Mouse (Mus musculus): Measurements from ENCODE around the gene Olfr1380.
"Not testable (repeated sequence)": the region's sequence is repeated elsewhere in the genome, so short reads cannot be mapped to it uniquely, and the experiment has no call there.

The Olfr1380 gene

DNA sequence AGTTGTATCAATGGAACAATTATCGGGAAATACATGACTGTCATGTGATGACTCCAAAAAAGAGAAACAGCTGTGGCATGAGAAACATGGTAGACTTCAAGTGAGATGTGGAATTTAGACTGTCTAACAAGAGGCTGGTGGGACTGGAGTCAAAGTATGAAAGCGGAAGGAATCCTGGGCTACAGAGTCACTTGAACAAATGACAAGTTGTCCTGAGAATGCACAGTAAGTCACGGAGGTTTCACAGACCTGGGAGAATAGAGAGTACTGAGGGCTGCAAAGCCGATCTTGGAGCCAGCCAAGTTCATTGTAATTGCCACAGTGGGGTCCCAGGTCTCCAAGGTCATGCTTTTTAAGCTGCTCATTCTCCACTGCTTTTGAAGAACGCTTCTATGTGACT is at the start of gene Olfr1380:
Olfr1380 (plus strand) TSS at position 301 of the 400 bp plus-strand sequence.
- DNase-seq: not testable (repeated sequence)

DNA sequence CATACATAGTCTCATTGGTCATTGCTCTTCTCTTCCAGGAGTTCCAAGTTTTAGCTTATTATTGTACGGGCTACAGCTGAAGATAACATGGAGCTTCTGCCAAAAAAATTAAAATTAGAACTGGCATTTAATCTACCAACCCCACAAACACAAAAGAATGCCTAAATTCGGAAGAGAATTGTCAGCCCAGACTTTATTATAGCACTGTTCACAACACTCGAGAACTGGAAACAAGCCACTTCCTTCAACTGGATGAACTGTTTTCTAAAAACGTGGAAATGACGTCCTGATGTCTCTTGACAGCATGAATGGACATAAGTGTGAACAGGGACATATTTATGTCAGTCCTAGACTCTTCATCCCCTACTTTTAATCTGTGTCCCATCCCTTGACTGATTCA is 38.6 kb upstream of the Olfr1380 start:
- DNase-seq: no peak

DNA sequence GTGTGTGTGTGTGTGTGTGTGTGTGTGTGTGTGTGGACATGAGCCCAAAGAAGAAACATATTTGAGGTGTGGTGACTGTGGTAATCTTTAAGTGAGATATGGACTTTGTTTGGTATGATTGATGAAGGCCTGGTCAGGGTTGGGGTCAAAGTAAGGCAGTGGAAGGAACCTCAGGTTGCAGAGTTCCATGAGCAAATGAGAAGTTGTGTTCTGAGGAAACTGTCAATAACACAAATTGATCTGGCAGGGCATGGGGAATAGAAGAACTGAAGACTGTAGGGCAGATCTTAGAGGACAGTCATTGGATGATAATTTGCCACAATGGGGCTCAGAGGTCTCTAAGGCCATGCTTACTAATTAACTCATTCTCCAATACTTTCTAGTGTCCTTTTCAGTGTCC is 37.3 kb upstream of the Olfr1380 start, which contains the start of gene Olfr1383:
Olfr1383 (plus strand) TSS at position 301 of the 400 bp plus-strand sequence.
- no peak for DNase-seq

DNA sequence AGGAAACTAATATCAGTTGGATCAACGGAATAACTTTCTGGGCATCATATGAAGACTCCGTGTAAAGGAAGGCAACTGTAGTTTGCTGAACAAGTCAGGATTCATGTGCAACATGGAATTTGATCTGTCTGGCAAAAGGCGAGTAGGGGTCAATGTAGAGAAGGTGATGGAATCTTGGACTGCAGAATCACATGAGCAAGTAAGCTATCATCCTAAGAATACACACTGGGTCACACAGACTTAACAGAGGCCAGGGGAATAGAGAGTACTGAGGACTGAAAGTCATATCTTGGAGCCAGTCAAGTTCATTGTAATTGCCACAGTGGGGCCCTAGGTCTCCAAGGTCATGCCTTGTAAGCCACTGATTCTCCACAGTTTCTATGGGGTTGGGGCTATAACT is 28.7 kb upstream of the Olfr1380 start, which contains the start of gene Olfr1382:
Olfr1382 (plus strand) TSS at position 301 of the 400 bp plus-strand sequence.
- no peak for DNase-seq

- DNase-seq: no peak
These were observed 23.9 kb upstream of the Olfr1380 start for GRCm38 (mm10) chr11:49532761-49533160.

GRCm38 (mm10) chr11:49536631-49537030 is 20.0 kb upstream of the Olfr1380 start:
- DNase-seq: not testable (repeated sequence)

- DNase-seq: not testable (repeated sequence)
These were observed 13.5 kb upstream of the Olfr1380 start, which contains the start of gene Olfr1381 for GRCm38 (mm10) chr11:49543149-49543548. TSS of gene Olfr1381 (plus strand) at chr11:49543449.

- not testable (repeated sequence) for DNase-seq
These were observed 2.6 kb upstream of the Olfr1380 start for GRCm38 (mm10) chr11:49554033-49554432.

- peak; percentile 3 for DNase-seq
These were observed 18.4 kb downstream of the Olfr1380 start for GRCm38 (mm10) chr11:49575054-49575453.

GRCm38 (mm10) chr11:49580452-49580851 is 23.8 kb downstream of the Olfr1380 start:
- DNase-seq: not testable (repeated sequence)

GRCm38 (mm10) chr11:49590213-49590612 is 33.5 kb downstream of the Olfr1380 start:
- DNase-seq: no peak

DNA sequence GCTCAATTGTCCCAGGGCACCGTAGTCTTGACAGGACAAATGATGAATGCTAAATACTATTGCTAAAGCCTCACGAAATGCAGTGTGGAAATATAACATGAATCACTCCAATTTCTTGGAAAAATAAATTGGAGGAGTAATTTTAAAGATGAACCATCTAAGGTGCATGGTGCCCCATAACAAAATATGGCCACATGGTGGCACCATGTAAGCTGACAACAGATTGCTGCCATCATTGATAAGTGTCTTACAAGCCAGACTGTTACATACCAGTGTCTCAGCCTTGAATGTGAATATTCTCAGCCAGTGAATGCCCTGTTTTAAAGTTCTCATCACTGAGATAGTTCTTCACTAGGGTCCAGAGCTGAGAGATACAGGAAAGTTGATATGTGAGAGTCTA is 40.5 kb downstream of the Olfr1380 start:
- not testable (repeated sequence) for DNase-seq

DNA sequence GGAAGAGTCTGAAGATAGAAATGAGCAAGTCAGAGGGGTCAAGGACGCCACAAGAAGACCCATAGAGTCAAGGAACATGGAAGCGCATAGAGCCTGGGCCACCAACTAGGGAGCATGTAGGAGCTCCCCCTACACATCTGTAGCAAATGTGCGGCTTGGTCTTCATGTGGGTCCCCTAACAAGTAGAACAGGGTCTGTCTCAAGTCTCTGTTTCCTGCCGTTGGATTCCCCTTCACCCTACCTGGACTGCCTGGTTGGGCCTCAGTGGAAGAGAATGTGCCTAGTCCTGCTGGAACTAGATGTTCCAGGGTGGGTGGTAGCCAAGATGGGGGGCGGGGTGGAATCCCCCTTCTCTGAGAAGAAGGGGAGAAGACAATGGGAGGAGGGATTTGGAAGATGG is 51.6 kb downstream of the Olfr1380 start:
- not testable (repeated sequence) for DNase-seq

- DNase-seq: peak; percentile 22
These were observed 52.5 kb downstream of the Olfr1380 start, which contains the start of gene Flt4 for GRCm38 (mm10) chr11:49608938-49609867. TSS of gene Flt4 (plus strand) at chr11:49609263.

DNA sequence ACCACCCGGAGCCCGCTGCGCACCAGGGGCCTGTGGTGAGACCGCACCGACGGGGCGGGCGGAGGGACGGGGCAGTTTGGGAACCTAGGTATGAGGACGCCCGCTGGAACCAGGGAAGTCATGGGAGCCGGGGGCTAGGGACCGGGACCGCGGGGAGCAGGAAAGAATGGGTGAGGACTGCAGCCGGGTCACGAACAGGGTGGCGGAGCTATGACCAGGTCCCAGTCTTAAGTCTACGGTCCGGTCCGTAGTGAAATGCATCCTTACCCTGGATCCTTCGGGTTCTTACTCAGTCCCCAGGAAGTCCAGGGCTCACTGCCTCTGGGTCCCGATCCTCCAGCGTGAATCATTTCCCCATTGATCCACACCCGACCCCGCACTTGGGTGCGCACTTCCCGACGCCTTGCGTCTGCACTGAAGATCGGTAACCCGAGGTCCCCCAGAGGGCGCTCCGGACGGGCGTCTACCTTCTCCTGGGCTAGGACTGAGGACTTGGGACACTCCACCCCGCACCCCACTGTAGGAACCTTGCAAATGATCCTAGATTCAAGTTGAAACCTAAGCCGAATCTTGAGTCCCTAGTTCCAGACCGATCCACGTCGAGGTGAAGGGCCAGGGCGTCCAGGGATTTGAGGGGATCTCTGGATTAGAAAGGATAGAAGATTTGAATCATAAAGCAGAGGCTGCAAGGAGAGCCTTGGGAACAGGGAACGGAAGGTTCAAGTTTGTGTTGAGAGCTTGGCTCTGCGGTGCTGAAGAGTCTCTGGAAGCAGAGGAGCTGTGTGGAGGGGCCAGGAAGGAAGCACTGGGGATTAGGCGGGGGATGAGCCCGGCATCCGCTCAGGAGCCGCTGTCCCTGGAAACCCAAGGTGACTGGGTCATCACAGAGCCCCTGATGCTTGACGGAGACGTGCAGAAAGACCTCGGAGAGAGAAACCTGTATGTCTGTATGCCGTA is 53.5 kb downstream of the Olfr1380 start:
- peak; percentile 43 for DNase-seq

DNA sequence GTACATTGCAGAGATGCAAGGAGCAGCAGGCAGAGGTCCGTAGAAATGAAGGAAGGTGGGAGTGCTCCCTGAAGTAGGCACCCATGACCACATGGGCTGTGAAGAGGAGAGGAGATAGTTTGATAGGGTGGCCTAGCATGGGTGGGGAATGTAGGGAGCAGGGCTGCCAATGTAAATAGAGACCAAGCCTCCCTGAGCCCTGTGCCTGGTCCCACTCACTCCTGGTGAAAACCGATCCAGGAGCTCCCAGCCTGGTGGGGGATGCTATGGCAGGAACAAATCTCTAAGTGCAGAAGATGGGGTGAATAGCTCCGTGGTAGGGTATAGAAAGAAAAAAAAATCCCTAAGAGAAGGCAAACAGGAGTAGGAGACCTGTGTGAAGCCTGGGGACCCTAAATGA is 54.7 kb downstream of the Olfr1380 start:
- not testable (repeated sequence) for DNase-seq

DNA sequence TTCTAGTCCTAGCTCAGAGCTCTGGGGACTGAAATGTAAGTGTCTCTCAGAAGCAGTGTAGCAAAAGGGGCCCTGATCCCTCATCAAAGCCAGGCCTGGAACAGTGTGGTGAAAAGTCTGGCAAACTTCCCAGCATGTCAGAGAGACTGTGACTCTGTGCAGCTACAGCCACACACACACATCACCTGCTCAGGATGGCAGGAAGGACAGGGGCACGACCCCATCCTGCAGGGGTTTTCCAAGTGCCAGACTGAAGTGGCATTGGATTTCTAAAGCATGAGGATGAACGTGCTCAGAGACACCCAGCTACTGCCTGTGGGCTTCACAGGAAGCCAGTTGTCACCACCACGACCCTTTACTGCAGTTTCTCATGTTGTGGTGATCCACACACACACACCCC is 55.5 kb downstream of the Olfr1380 start:
- no peak for DNase-seq

- DNase-seq: peak; percentile 71
These were observed 56.7 kb downstream of the Olfr1380 start for GRCm38 (mm10) chr11:49613349-49613748.

Measured in kidney, adult 9 months (tissue).